Mouse (Mus musculus): ENCODE measurements around the gene Runx2. TPM values are rescaled to one million over a fixed set of nuclear protein-coding genes. Genes with fewer than 3 reads are reported as not detected.

Gene Runx2
- polyA plus RNA-seq, 1 experiment from 2014 or later, result 3.0 TPM

DNA sequence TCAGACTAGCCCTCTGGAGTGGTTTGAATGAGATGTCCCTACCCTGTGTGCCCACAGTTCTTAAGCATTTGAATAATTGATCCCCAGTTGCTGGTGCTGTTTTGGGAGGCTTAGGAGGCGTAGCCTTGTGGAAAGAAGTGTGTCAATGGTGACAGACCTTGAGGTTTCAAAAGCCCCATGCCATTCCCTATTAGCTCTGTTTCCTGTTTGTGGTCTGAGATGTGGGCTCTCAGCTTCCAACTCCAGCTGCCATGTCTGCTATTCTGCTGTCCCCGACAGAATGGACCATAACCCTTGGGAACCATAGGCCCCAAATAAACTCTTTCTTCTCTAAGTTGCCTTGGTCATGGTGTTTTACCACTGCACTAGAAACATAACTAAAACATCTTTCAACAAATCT is 194.1 kb downstream of the Runx2 start:
- 85% methylated on average over 2 of the region's 2 CpGs for WGBS
- ATAC-seq (ENCODE audit: low FRiP score) (no peak), DNase-seq (ENCODE audit: low spot score) (no peak)
- Histone ChIP-seq H3K36me3 (ENCODE audit: control insufficient read depth, insufficient read depth, low read length) (no peaks in the 10 kb centered on the region), H3K27me3 (ENCODE audit: control insufficient read depth, insufficient read depth, low read length) (no peaks in the 10 kb centered on the region), H3K4me3 (ENCODE audit: low read depth, low read length) (no peak overlapping the region), H3K9me3 (ENCODE audit: control insufficient read depth, low read length) (peaks cover 3% of the 10 kb centered on the region; the same call in 1 of the 2 replicates), H3K4me2 (replicated peaks; ENCODE audit: low read depth, low read length) (no peak overlapping the region), H3K4me1 (replicated peaks; ENCODE audit: control insufficient read depth, insufficient read depth, low read length) (no peaks in the 10 kb centered on the region), H3K9ac (ENCODE audit: low read depth, low read length) (no peak overlapping the region), H3K27ac (ENCODE audit: low read depth, low read length) (no peak overlapping the region)

DNA sequence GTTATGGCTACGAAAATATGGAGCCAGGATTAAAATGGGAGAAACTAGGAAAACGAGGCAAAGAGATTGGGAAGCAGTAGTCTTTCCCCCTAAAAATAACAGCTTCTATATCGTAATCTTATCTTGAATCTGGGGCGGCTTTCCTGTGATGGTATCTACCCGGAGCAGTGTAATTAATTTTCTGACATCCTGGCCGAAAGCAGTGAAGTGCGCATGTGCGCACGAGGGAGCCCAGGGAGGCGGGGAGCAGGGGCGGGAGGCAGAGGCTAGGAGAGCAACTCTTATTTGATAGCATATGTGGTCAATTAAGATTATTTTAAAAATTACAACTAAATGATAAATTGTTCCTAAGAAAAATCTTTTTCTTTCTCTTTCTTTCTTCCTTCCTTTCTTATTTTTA is 195.9 kb downstream of the Runx2 start:
- H3K4me3 ChIP-seq (ENCODE audit: low read depth, low read length), result no peak overlapping the region
- ATAC-seq (ENCODE audit: low FRiP score) (no peak), DNase-seq (ENCODE audit: low spot score) (peak; percentile 23)
- H3K9ac ChIP-seq (ENCODE audit: low read depth, low read length), result no peak overlapping the region
- peaks cover 3% of the 10 kb centered on the region; the same call in 1 of the 2 replicates for H3K9me3 ChIP-seq (ENCODE audit: control insufficient read depth, low read length)
- no peaks in the 10 kb centered on the region for H3K27me3 ChIP-seq (ENCODE audit: control insufficient read depth, insufficient read depth, low read length)
- H3K36me3 ChIP-seq (ENCODE audit: control insufficient read depth, insufficient read depth, low read length), result no peaks in the 10 kb centered on the region
- 59% methylated on average over 11 of the region's 11 CpGs for WGBS
- H3K27ac ChIP-seq (ENCODE audit: low read depth, low read length), result no peak overlapping the region
- H3K4me2 ChIP-seq (replicated peaks; ENCODE audit: low read depth, low read length), result no peak overlapping the region
- no peaks in the 10 kb centered on the region for H3K4me1 ChIP-seq (replicated peaks; ENCODE audit: control insufficient read depth, insufficient read depth, low read length)

DNA sequence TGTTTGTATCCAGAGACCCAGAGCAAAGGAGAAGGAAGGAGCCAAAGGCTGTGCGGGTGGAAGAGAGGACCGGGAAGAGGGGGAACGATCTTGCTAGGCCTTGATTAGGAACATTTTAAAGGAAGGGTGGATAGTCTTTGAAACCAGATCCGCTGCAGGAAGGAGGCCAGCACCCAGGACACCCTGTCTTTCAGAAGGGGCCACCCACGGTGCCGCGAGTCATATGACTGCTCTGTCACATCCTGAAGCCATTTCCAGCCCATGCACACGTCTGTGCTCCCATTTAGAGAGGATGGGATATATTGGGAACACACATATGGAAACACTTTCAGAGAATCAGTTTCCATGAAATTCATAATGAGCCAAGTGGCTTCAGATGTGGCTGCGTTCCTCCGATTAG is 196.4 kb downstream of the Runx2 start:
- no peak overlapping the region for H3K27ac ChIP-seq (ENCODE audit: low read depth, low read length)
- H3K4me1 ChIP-seq (replicated peaks; ENCODE audit: control insufficient read depth, insufficient read depth, low read length), result no peaks in the 10 kb centered on the region
- H3K4me2 ChIP-seq (replicated peaks; ENCODE audit: low read depth, low read length), result no peak overlapping the region
- H3K4me3 ChIP-seq (ENCODE audit: low read depth, low read length), result no peak overlapping the region
- 55% methylated on average over 10 of the region's 10 CpGs for whole genome bisulfite sequencing
- peak; percentile 29 for DNase-seq (ENCODE audit: low spot score)
- no peaks in the 10 kb centered on the region for H3K27me3 ChIP-seq (ENCODE audit: control insufficient read depth, insufficient read depth, low read length)
- no peak overlapping the region for H3K9ac ChIP-seq (ENCODE audit: low read depth, low read length)
- ATAC-seq (ENCODE audit: low FRiP score), result no peak
- H3K9me3 ChIP-seq (ENCODE audit: control insufficient read depth, low read length), result peaks cover 3% of the 10 kb centered on the region; the same call in 1 of the 2 replicates
- H3K36me3 ChIP-seq (ENCODE audit: control insufficient read depth, insufficient read depth, low read length), result no peaks in the 10 kb centered on the region

DNA sequence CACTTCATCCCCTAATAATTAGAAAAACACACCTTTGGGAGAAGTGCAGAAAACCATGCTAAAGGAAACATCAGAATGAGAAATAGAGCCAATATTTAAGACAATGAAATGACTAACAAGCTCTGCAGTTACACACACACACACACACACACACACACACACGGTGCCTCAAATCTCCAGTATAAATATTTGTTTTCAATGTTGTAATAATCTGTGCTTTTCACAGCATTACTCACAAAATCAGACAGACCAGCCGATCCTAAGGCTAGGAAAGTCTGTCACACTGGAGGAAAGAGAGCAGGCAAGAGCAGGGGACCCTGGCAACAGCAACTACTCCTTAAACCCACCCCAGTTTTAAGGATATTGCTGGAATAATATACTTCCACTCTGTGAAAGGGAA is 196.9 kb downstream of the Runx2 start:
- Histone ChIP-seq H3K4me1 (replicated peaks; ENCODE audit: control insufficient read depth, insufficient read depth, low read length) (no peaks in the 10 kb centered on the region), H3K9ac (ENCODE audit: low read depth, low read length) (no peak overlapping the region), H3K4me2 (replicated peaks; ENCODE audit: low read depth, low read length) (no peak overlapping the region), H3K27ac (ENCODE audit: low read depth, low read length) (no peak overlapping the region), H3K27me3 (ENCODE audit: control insufficient read depth, insufficient read depth, low read length) (no peaks in the 10 kb centered on the region), H3K4me3 (ENCODE audit: low read depth, low read length) (no peak overlapping the region), H3K9me3 (ENCODE audit: control insufficient read depth, low read length) (peaks cover 3% of the 10 kb centered on the region; the same call in 1 of the 2 replicates), H3K36me3 (ENCODE audit: control insufficient read depth, insufficient read depth, low read length) (no peaks in the 10 kb centered on the region)
- DNase-seq (ENCODE audit: low spot score) (no peak), ATAC-seq (ENCODE audit: low FRiP score) (no peak)
- WGBS, result 68% methylated on average over 2 of the region's 2 CpGs

DNA sequence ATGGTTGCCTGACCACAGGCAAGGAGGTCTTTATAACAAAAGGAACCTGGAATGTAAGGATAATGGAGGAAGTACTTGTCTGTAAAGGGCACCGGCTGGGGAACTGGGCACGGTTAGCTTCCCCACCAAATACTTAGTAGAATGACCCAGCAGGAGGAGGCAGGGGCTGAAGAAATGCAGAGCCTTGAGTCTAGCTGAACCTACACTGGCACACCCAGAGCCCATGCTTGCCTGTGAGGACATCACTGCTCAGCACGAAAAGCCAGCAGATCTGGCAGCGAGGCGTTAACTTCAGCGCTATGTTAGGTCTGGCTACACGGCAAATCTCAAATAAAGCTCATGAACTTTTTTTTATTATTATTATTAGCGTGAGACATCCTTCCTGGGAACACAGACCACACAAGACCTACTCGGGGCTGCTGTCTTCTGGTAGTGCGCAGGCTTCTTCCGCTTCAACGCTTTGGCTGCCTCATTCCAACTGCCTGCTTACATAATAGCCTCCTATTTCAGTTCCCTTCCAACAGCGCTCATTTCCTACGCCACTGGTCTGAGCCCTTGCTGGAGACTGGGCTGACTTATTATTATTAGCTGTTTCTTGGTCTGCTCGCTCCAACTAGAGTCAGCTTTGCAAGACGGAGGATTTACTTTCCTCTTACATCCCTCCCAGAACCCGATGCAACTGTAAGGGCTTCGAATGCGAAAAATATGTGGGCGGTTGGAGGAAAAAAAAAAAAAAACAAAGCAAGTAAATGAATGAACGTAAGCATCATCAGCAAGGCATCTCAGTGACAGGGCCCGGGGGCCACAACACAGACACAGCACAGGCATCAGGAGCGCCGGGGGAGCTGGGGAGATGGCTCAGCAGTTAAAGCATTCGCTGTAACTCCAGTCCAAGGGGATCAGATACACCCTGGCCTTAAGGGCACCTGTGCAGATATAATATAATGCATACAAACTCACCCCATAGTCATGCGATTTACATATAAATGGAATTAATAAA is 200.6 kb downstream of the Runx2 start:
- DNase-seq (ENCODE audit: low spot score), result peak; percentile 25
- Histone ChIP-seq H3K4me1 (replicated peaks; ENCODE audit: control insufficient read depth, insufficient read depth, low read length) (no peaks in the 10 kb centered on the region), H3K9me3 (ENCODE audit: control insufficient read depth, low read length) (no peaks in the 10 kb centered on the region), H3K4me2 (replicated peaks; ENCODE audit: low read depth, low read length) (no peak overlapping the region), H3K27me3 (ENCODE audit: control insufficient read depth, insufficient read depth, low read length) (no peaks in the 10 kb centered on the region), H3K27ac (ENCODE audit: low read depth, low read length) (no peak overlapping the region), H3K9ac (ENCODE audit: low read depth, low read length) (no peak overlapping the region), H3K36me3 (ENCODE audit: control insufficient read depth, insufficient read depth, low read length) (no peaks in the 10 kb centered on the region), H3K4me3 (ENCODE audit: low read depth, low read length) (no peak overlapping the region)
- no peak for ATAC-seq (ENCODE audit: low FRiP score)
- 68% methylated on average over 26 of the region's 26 CpGs for WGBS

DNA sequence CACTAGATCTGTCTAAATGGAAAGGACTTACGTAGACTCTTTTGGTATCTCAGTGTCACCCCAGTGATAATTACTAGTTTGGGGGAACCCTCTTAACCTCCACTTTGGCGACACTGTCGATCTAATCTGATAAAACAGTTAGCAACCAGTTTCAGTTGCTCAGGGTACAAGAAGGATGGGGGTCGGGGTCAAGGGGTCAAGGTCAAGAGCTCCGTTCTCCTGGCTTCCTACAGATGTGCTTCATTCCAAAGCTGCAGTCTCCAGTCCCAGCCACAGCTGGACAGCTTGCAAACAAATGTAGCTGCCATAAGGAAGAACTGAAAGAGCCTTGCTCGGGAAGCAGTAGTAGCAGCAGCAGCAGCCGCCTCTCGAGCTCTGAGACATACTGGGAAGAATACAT is 202.0 kb downstream of the Runx2 start:
- Histone ChIP-seq H3K4me1 (replicated peaks; ENCODE audit: control insufficient read depth, insufficient read depth, low read length) (no peaks in the 10 kb centered on the region), H3K9ac (ENCODE audit: low read depth, low read length) (no peak overlapping the region), H3K36me3 (ENCODE audit: control insufficient read depth, insufficient read depth, low read length) (no peaks in the 10 kb centered on the region), H3K27ac (ENCODE audit: low read depth, low read length) (no peak overlapping the region), H3K4me3 (ENCODE audit: low read depth, low read length) (no peak overlapping the region), H3K9me3 (ENCODE audit: control insufficient read depth, low read length) (no peaks in the 10 kb centered on the region), H3K27me3 (ENCODE audit: control insufficient read depth, insufficient read depth, low read length) (no peaks in the 10 kb centered on the region), H3K4me2 (replicated peaks; ENCODE audit: low read depth, low read length) (no peak overlapping the region)
- ATAC-seq (ENCODE audit: low FRiP score) (no peak), DNase-seq (ENCODE audit: low spot score) (no peak)
- WGBS, result 61% methylated on average over 8 of the region's 8 CpGs

DNA sequence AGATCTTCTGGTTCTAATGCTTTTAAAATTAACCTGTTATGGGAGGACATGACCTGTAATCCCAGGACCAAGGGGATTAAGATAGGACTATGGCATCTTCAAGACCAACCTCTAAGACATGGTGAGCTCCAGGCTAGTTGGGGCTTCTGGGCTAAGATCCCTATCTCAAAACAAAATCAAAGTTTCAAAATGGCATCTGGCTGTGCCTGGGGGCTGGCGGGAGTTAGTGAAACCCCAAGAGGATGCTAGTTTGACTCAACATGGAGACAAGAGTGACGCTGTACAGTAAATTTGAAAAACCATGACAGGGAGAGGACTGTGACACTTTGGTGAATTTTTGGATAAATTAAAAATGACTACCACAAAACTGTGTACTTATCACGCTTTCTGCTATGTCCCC is 202.6 kb downstream of the Runx2 start:
- Histone ChIP-seq H3K9ac (ENCODE audit: low read depth, low read length) (no peak overlapping the region), H3K4me1 (replicated peaks; ENCODE audit: control insufficient read depth, insufficient read depth, low read length) (no peaks in the 10 kb centered on the region), H3K4me3 (ENCODE audit: low read depth, low read length) (no peak overlapping the region), H3K4me2 (replicated peaks; ENCODE audit: low read depth, low read length) (no peak overlapping the region), H3K36me3 (ENCODE audit: control insufficient read depth, insufficient read depth, low read length) (no peaks in the 10 kb centered on the region), H3K27me3 (ENCODE audit: control insufficient read depth, insufficient read depth, low read length) (no peaks in the 10 kb centered on the region), H3K9me3 (ENCODE audit: control insufficient read depth, low read length) (no peaks in the 10 kb centered on the region), H3K27ac (ENCODE audit: low read depth, low read length) (no peak overlapping the region)
- no peak for DNase-seq (ENCODE audit: low spot score)
- no peak for ATAC-seq (ENCODE audit: low FRiP score)
- WGBS, result 86% methylated on average over 3 of the region's 3 CpGs

DNA sequence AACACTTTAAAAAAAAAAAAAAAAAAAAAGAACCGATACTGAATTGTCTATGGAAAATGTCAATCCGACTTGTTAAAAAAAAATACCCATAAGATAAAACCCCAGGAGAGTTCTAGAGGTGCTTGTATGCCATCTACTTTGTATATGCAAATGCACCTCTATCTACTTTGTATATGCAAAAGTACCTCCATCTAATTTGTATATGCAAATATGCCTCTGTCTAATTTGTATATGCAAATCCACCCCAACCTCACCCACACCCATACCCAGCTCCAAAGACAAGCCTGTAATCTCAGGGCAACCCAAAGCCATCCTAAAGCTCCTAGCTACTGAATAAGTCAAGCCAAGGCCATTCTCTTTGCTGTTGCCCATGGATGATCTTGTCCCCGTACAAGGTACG is 203.1 kb downstream of the Runx2 start:
- Histone ChIP-seq H3K4me2 (replicated peaks; ENCODE audit: low read depth, low read length) (no peak overlapping the region), H3K4me3 (ENCODE audit: low read depth, low read length) (no peak overlapping the region), H3K9ac (ENCODE audit: low read depth, low read length) (no peak overlapping the region), H3K36me3 (ENCODE audit: control insufficient read depth, insufficient read depth, low read length) (no peaks in the 10 kb centered on the region), H3K9me3 (ENCODE audit: control insufficient read depth, low read length) (no peaks in the 10 kb centered on the region), H3K4me1 (replicated peaks; ENCODE audit: control insufficient read depth, insufficient read depth, low read length) (no peaks in the 10 kb centered on the region), H3K27me3 (ENCODE audit: control insufficient read depth, insufficient read depth, low read length) (no peaks in the 10 kb centered on the region), H3K27ac (ENCODE audit: low read depth, low read length) (no peak overlapping the region)
- ATAC-seq (ENCODE audit: low FRiP score), result no peak
- 89% methylated on average over 4 of the region's 4 CpGs for WGBS
- no peak for DNase-seq (ENCODE audit: low spot score)

DNA sequence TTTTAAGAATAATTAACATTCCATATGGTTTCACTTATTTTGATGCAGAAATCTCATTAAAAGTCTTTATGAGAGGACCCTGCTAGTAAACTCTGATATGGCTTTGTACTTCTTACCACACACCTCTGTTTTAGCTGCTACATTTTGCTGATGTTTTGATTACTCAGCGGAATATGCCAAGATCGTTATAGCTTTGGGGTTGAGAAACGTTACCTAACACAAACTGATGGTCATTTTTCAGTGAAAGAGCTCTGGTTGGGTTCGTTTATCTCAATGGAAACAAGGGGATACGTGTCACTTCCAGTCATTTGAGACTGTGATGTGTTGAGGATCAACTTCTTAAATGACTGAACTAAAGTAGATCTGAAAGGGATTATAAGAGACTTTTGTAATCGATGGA is 203.8 kb downstream of the Runx2 start:
- Histone ChIP-seq H3K4me3 (ENCODE audit: low read depth, low read length) (no peak overlapping the region), H3K36me3 (ENCODE audit: control insufficient read depth, insufficient read depth, low read length) (no peaks in the 10 kb centered on the region), H3K27ac (ENCODE audit: low read depth, low read length) (no peak overlapping the region), H3K9ac (ENCODE audit: low read depth, low read length) (no peak overlapping the region), H3K4me2 (replicated peaks; ENCODE audit: low read depth, low read length) (no peak overlapping the region), H3K27me3 (ENCODE audit: control insufficient read depth, insufficient read depth, low read length) (no peaks in the 10 kb centered on the region), H3K9me3 (ENCODE audit: control insufficient read depth, low read length) (no peaks in the 10 kb centered on the region), H3K4me1 (replicated peaks; ENCODE audit: control insufficient read depth, insufficient read depth, low read length) (no peaks in the 10 kb centered on the region)
- 80% methylated on average over 6 of the region's 6 CpGs for WGBS
- no peak for DNase-seq (ENCODE audit: low spot score)
- no peak for ATAC-seq (ENCODE audit: low FRiP score)
